Mouse (Mus musculus) thymus, postnatal 25 days (tissue): ENCODE data around the gene Gca.
"Not testable (repeated sequence)": the region's sequence is repeated elsewhere in the genome, so short reads cannot be mapped to it uniquely, and the experiment has no call there.

Source experiments
- DNase-seq: peaks from one replicate; pipeline ENCODE4 v3.0.0; 2022

Gene Gca

GRCm38 (mm10) chr2:62670767-62671166, 6.7 kb downstream of the Gca start:
- DNase-seq: no peak

DNA sequence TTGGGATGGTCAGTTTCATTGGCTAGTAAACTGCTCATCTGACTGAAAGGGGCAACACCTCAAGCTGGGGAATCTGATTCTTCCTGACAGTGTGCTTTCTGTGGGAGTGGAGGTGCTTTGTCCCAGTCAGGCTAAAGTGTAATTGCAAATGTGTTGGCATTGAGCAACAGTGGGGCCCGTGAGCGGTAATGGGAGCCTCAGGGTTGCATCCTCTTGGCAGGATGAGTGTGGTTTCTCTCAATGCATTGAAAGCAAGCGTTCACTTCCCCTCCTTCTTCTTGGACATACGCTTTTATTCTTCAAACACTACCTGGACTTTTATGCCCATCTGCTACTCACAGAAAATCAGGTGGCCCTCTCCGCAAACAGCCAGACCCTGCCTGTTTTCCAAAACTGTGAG, 8.7 kb downstream of the Gca start:
- DNase-seq: no peak

- DNase-seq: no peak
Measured at GRCm38 (mm10) chr2:62681667-62682066, 17.6 kb downstream of the Gca start.

GRCm38 (mm10) chr2:62684989-62685595, 21.0 kb downstream of the Gca start:
- DNase-seq: no peak

DNA sequence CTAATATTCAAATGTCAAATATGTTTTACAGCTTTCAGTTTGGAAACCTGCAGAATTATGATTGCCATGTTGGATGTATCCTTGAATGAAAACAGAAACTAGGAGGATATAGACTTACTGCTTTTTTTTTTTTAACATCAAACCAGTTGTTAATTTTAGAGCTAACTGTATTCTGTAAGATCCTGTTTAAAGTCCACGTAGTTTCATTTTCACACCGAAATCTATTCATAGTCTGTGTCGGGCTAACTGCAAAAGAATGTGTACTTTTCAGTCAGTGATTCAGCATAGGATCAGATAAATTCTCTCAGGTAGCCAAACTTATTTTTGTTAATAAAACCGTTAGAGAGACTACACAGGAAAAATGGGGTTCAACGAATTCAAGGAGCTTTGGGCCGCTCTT, 21.8 kb downstream of the Gca start:
- DNase-seq: no peak

DNA sequence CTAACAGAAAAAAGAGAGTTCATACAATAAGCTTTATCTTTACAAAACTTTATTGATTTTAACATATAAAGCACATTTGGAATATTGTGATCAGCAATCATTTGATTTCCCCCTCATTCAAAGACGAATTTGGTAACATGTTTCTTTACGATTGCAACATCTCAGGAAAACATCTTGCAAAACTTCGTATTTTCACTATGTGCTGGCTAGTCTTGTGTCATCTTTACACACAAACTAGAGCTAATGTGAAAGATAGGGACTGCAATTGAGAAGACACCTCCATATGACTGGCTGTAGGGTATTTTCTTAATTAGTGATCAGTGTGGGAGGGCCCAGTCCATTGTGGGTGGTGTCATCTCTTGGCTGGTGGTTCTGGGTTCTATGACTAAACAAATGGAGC, 42.2 kb downstream of the Gca start:
- no peak for DNase-seq

GRCm38 (mm10) chr2:62709633-62710032, 45.5 kb downstream of the Gca start:
- no peak for DNase-seq

- DNase-seq: not testable (repeated sequence)
Measured at GRCm38 (mm10) chr2:62714362-62714761, 50.3 kb downstream of the Gca start.

- DNase-seq: no peak
Measured at GRCm38 (mm10) chr2:62715260-62715659, 51.2 kb downstream of the Gca start.

DNA sequence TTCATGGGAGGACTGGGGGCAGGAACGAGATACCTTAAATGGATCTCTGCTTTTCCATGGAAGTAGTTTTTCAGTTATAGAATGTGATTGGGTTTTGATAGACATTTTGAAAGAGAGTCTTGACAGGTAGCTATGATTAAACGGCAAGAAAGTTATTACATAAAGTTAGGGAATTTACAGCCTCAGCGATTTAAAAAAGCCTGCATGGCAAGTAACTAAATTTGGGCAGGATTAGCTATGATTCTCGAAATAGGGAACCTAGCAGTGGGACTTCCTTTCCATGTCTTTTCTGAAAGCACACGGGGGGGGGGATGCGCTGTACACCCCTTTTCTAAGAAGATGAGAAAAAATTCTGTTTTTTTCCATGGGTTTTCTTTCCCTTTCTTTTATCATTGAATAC, 53.2 kb downstream of the Gca start:
- DNase-seq: no peak

DNA sequence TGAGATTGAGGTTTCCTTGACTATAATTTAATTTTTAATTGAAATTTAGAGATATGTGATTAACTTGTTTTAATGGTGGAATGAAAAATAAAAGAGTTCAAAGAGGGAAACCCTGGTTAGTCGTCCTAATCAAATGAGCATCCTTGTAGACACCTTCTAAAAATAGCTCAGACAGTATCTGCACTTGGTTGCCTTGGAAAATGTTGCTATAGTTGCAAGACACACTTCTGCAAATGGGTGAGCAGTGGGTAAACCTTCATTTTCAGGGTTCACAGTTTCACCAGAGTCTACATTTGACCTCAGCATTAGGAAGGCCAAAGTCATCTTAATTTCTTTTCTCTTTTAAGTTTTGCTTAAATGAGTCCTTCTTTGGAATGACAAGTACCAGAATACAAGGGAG, 54.3 kb downstream of the Gca start:
- no peak for DNase-seq

DNA sequence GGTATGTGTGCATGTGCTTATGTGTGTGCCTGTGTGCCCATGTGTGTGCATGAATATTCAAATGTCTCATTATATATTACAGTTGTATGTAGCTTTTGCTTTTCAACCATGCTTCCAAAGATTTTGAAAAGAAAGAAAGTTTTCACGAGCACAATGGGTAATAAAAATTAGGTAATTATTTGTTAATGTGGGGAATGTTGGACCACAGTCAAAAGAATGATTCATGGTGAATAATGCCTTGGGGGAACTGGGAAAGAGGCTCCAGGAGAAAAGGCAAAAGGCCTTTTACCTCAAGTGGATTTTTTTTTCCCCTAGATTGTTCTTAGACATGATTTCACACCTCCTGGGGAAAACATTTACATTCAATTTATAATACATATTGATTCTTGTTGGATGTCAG, 61.9 kb downstream of the Gca start:
- DNase-seq: no peak

- no peak for DNase-seq
Measured at GRCm38 (mm10) chr2:62727732-62728131, 63.6 kb downstream of the Gca start.

DNA sequence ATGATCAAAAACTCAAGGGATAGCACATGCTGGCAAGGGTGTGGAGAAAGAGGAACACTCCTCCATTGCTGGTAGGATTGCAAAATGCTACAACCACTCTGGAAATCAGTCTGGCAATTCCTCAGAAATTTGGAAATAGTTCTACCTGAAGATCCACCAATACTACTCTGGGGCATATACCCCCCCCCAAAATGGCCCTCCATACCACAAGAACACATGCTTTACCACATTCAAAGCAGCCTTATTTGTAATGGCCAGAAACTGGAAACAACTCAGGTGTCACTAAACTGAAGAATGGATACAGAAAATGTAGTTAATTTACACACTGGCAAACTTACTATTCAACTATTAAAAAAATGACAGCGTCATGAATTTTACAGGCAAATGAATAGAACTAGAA, 66.6 kb downstream of the Gca start:
- DNase-seq: no peak

DNA sequence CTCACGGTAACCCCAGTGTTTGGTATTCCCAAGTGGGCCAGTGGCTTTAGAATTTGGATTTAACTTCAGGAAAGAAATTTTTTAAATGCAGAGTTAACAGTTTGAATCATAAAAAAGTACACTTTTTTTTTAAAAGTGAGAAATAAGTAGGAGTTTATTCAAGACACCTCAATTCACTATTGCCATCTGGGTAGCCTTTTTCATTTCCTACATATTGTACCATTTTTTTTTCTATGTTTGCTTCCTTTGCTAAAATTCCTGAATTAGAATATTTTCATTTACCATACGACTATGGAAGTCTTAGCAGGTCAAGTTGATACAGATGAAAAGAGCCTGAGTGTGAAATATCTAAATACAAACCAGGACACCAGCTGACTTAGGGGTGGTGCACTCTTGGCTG, 79.0 kb downstream of the Gca start:
- no peak for DNase-seq
